Mouse (Mus musculus): ENCODE measurements at regions not wholly inside any gene's neighbourhood (a gene's known extent, or its start where the extent isn't known, plus 50 kb on each side); places are given as distances from the start of the nearest gene placed in this dataset.

- Histone ChIP-seq H3K36me3 (no peaks in the 10 kb centered on the region), H3K4me2 (replicated peaks) (no peak overlapping the region), H3K27me3 (no peaks in the 10 kb centered on the region), H3K9me3 (replicated peaks) (no peaks in the 10 kb centered on the region), H3K9ac (no peak overlapping the region), H3K4me3 (no peak overlapping the region), H3K4me1 (no peaks in the 10 kb centered on the region), H3K27ac (no peak overlapping the region)
- 73% methylated on average over 10 of the region's 10 CpGs for WGBS
- ATAC-seq (ENCODE audit: low FRiP score): no peak
These were observed 258.2 kb upstream of the Arrdc4 start for GRCm38 (mm10) chr7:69007237-69007636.

- no peak for ATAC-seq (ENCODE audit: low FRiP score)
- H3K9ac ChIP-seq: no peak overlapping the region
- no peaks in the 10 kb centered on the region for H3K9me3 ChIP-seq (replicated peaks)
- H3K27ac ChIP-seq: no peak overlapping the region
- H3K36me3 ChIP-seq: no peaks in the 10 kb centered on the region
- H3K27me3 ChIP-seq: no peaks in the 10 kb centered on the region
- WGBS: 90% methylated on average over 4 of the region's 4 CpGs
- no peak overlapping the region for H3K4me2 ChIP-seq (replicated peaks)
- peaks cover 7% of the 10 kb centered on the region; the same call in 1 of the 2 replicates for H3K4me1 ChIP-seq
- no peak overlapping the region for H3K4me3 ChIP-seq
These were observed 239.0 kb upstream of the Arrdc4 start for GRCm38 (mm10) chr7:68988061-68988460.

GRCm38 (mm10) chr7:68983937-68984336 lies 234.9 kb upstream of the Arrdc4 start:
- 24% methylated on average over 1 of the region's 1 CpGs for WGBS
- no peak overlapping the region for H3K27ac ChIP-seq

GRCm38 (mm10) chr7:68982914-68983502 lies 234.0 kb upstream of the Arrdc4 start:
- Histone ChIP-seq H3K27me3 (no peaks in the 10 kb centered on the region), H3K9me3 (replicated peaks) (no peaks in the 10 kb centered on the region), H3K27ac (no peak overlapping the region), H3K4me3 (no peak overlapping the region), H3K9ac (no peak overlapping the region), H3K4me2 (replicated peaks) (no peak overlapping the region), H3K36me3 (no peaks in the 10 kb centered on the region), H3K4me1 (peaks cover 7% of the 10 kb centered on the region; the same call in 1 of the 2 replicates)
- 58% methylated on average over 10 of the region's 10 CpGs for WGBS
- no peak for ATAC-seq (ENCODE audit: low FRiP score)

More at GRCm38 (mm10) chr7:68983937-68984336, 234.9 kb upstream of the Arrdc4 start:
- Histone ChIP-seq H3K36me3 (no peaks in the 10 kb centered on the region), H3K4me3 (no peak overlapping the region), H3K9ac (no peak overlapping the region), H3K4me1 (peaks cover 7% of the 10 kb centered on the region; the same call in 1 of the 2 replicates), H3K4me2 (replicated peaks) (no peak overlapping the region), H3K9me3 (replicated peaks) (no peaks in the 10 kb centered on the region), H3K27me3 (no peaks in the 10 kb centered on the region)
- no peak for ATAC-seq (ENCODE audit: low FRiP score)

- no peaks in the 10 kb centered on the region for H3K27me3 ChIP-seq
- 37% methylated on average over 4 of the region's 4 CpGs for whole genome bisulfite sequencing
- H3K9me3 ChIP-seq (replicated peaks): no peaks in the 10 kb centered on the region
- no peak for ATAC-seq (ENCODE audit: low FRiP score)
- H3K4me1 ChIP-seq: peaks cover 3% of the 10 kb centered on the region; the same call in 1 of the 2 replicates
- no peak overlapping the region for H3K4me3 ChIP-seq
- no peak overlapping the region for H3K9ac ChIP-seq
- H3K36me3 ChIP-seq: no peaks in the 10 kb centered on the region
- no peak overlapping the region for H3K27ac ChIP-seq
- no peak overlapping the region for H3K4me2 ChIP-seq (replicated peaks)
These were observed 229.5 kb upstream of the Arrdc4 start for GRCm38 (mm10) chr7:68978576-68978975.

GRCm38 (mm10) chr7:68976813-68977752 lies 228.0 kb upstream of the Arrdc4 start:
- no peaks in the 10 kb centered on the region for H3K36me3 ChIP-seq
- no peak overlapping the region for H3K27ac ChIP-seq
- H3K4me2 ChIP-seq (replicated peaks): no peak overlapping the region
- no peak overlapping the region for H3K4me3 ChIP-seq
- no peak overlapping the region for H3K9ac ChIP-seq
- WGBS: 65% methylated on average over 7 of the region's 7 CpGs
- H3K4me1 ChIP-seq: no peaks in the 10 kb centered on the region; the same call in 1 of the 2 replicates
- no peaks in the 10 kb centered on the region for H3K27me3 ChIP-seq
- no peaks in the 10 kb centered on the region for H3K9me3 ChIP-seq (replicated peaks)
- peak; percentile 56; the same call in 1 of the 2 replicates for ATAC-seq (ENCODE audit: low FRiP score)

- H3K27me3 ChIP-seq: no peaks in the 10 kb centered on the region
- no peak overlapping the region for H3K4me2 ChIP-seq (replicated peaks)
- no peaks in the 10 kb centered on the region for H3K9me3 ChIP-seq (replicated peaks)
- 46% methylated on average over 5 of the region's 5 CpGs for WGBS
- no peaks in the 10 kb centered on the region for H3K36me3 ChIP-seq
- ATAC-seq (ENCODE audit: low FRiP score): no peak
- no peak overlapping the region for H3K9ac ChIP-seq
- no peaks in the 10 kb centered on the region; the same call in 1 of the 2 replicates for H3K4me1 ChIP-seq
- H3K4me3 ChIP-seq: no peak overlapping the region
- H3K27ac ChIP-seq: no peak overlapping the region
These were observed 226.9 kb upstream of the Arrdc4 start for GRCm38 (mm10) chr7:68975956-68976355.

- 74% methylated on average over 2 of the region's 2 CpGs for WGBS
- Histone ChIP-seq H3K27me3 (no peaks in the 10 kb centered on the region), H3K4me1 (no peaks in the 10 kb centered on the region; the same call in 1 of the 2 replicates), H3K9me3 (replicated peaks) (no peaks in the 10 kb centered on the region), H3K4me2 (replicated peaks) (no peak overlapping the region), H3K27ac (no peak overlapping the region), H3K36me3 (no peaks in the 10 kb centered on the region), H3K4me3 (no peak overlapping the region), H3K9ac (no peak overlapping the region)
- no peak for ATAC-seq (ENCODE audit: low FRiP score)
These were observed 226.5 kb upstream of the Arrdc4 start for GRCm38 (mm10) chr7:68975580-68975894.

GRCm38 (mm10) chr7:68974761-68975579 lies 225.9 kb upstream of the Arrdc4 start:
- no peak for ATAC-seq (ENCODE audit: low FRiP score)
- WGBS: 68% methylated on average over 8 of the region's 8 CpGs
- H3K36me3 ChIP-seq: no peaks in the 10 kb centered on the region
- no peak overlapping the region for H3K27ac ChIP-seq
- H3K9ac ChIP-seq: no peak overlapping the region
- H3K4me2 ChIP-seq (replicated peaks): no peak overlapping the region
- no peak overlapping the region for H3K4me3 ChIP-seq
- H3K9me3 ChIP-seq (replicated peaks): no peaks in the 10 kb centered on the region
- H3K4me1 ChIP-seq: no peaks in the 10 kb centered on the region; the same call in 1 of the 2 replicates
- no peaks in the 10 kb centered on the region for H3K27me3 ChIP-seq

- Histone ChIP-seq H3K4me2 (replicated peaks) (no peak overlapping the region), H3K9me3 (replicated peaks) (no peaks in the 10 kb centered on the region), H3K36me3 (no peaks in the 10 kb centered on the region), H3K27me3 (no peaks in the 10 kb centered on the region), H3K4me3 (no peak overlapping the region), H3K27ac (no peak overlapping the region), H3K4me1 (no peaks in the 10 kb centered on the region), H3K9ac (no peak overlapping the region)
- no peak for ATAC-seq (ENCODE audit: low FRiP score)
- 30% methylated on average over 6 of the region's 6 CpGs for WGBS
These were observed 197.1 kb upstream of the Arrdc4 start for GRCm38 (mm10) chr7:68945886-68946863.

- Histone ChIP-seq H3K27ac (no peak overlapping the region), H3K4me2 (replicated peaks) (no peak overlapping the region), H3K9ac (no peak overlapping the region), H3K9me3 (replicated peaks) (no peaks in the 10 kb centered on the region), H3K4me1 (peaks cover 4% of the 10 kb centered on the region), H3K36me3 (no peaks in the 10 kb centered on the region), H3K4me3 (no peak overlapping the region), H3K27me3 (no peaks in the 10 kb centered on the region)
- ATAC-seq (ENCODE audit: low FRiP score): no peak
- WGBS: 57% methylated on average over 14 of the region's 14 CpGs
These were observed 181.7 kb upstream of the Arrdc4 start for GRCm38 (mm10) chr7:68930627-68931334.
